Mouse (Mus musculus) kidney, embryonic 14.5 days (tissue): ENCODE measurements at regions not wholly inside any gene's neighbourhood (a gene's known extent, or its start where the extent isn't known, plus 50 kb on each side); places are given as distances from the start of the nearest gene placed in this dataset.

Experiments
- ATAC-seq: fragments of 200-750 bp; cut with Nextera tagmentation; 2 replicates; pipeline ENCODE4 v1.8.0; 2017; ENCODE audit warnings: moderate number of reproducible peaks, mild to moderate bottlenecking, moderate TSS enrichment, moderate library complexity; ENCODE audit not compliant: low FRiP score, low TSS enrichment
- H3K27ac ChIP-seq: fragments of 300-500 bp; sonication (generic); 2 replicates; pipeline ENCODE4 v1.5.1; 2014; ENCODE audit warnings: low read depth, mild to moderate bottlenecking, low read length, moderate library complexity, mixed read lengths
- H3K27me3 ChIP-seq: fragments of 300-500 bp; sonication (generic); 2 replicates; pipeline ENCODE4 v1.6.1; 2014; ENCODE audit warnings: mild to moderate bottlenecking, low read length; ENCODE audit not compliant: control insufficient read depth, insufficient read depth
- H3K36me3 ChIP-seq: fragments of 300-500 bp; sonication (generic); 2 replicates; pipeline ENCODE4 v1.6.1; 2014; ENCODE audit warnings: low read length, mixed read lengths; ENCODE audit not compliant: control insufficient read depth, insufficient read depth
- H3K4me1 ChIP-seq: fragments of 300-500 bp; sonication (generic); 2 replicates; pipeline ENCODE4 v1.6.1; 2014; ENCODE audit warnings: low read length, mixed read lengths; ENCODE audit not compliant: control insufficient read depth, insufficient read depth
- H3K4me2 ChIP-seq: fragments of 300-500 bp; sonication (generic); replicated peaks from 2 replicates; pipeline ENCODE4 v1.6.1; 2014; ENCODE audit warnings: low read depth, mild to moderate bottlenecking, low read length
- H3K4me3 ChIP-seq: fragments of 300-500 bp; sonication (generic); 2 replicates; pipeline ENCODE4 v1.5.1; 2014; ENCODE audit warnings: mild to moderate bottlenecking, low read length
- H3K9ac ChIP-seq: fragments of 300-500 bp; sonication (generic); 2 replicates; pipeline ENCODE4 v1.6.1; 2014; ENCODE audit warnings: low read depth, mild to moderate bottlenecking, low read length, moderate library complexity
- H3K9me3 ChIP-seq: fragments of 300-500 bp; sonication (generic); 2 replicates; pipeline ENCODE4 v1.6.1; 2016; ENCODE audit warnings: low read length; ENCODE audit not compliant: control insufficient read depth
- WGBS: fragments of 180-500 bp; shearing (Covaris S2); extraction: QIAGEN DNeasy Blood & Tissue Kit; methylation state at CpG from one replicate; pipeline ENCODE4 v1.1.7; 2014; 5-methylcytosine and 5-hydroxymethylcytosine counted together

DNA sequence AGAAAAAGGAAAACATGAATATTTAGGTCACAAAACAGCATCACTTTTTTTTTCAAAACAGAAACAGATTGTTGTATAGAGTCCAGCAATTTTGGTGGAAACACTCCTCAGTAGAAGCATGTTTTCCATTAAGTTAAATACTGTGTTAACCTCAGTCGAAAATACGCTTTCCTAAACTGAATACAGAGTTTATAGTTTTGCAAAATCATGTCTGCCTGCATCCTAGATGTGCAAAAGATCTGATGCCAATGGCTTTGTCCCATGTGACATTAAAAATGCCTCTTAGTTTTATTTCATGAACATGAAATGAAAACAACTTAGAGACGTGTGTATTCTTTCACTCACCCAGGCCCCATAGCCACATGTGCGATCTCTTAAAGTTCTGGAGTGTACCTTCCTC lies 163.5 kb upstream of the N6amt1 start:
- Histone ChIP-seq H3K36me3 (no peaks in the 10 kb centered on the region), H3K4me3 (no peak overlapping the region), H3K27ac (no peak overlapping the region), H3K27me3 (no peaks in the 10 kb centered on the region), H3K4me1 (no peaks in the 10 kb centered on the region), H3K9ac (no peak overlapping the region), H3K4me2 (no peak overlapping the region), H3K9me3 (no peaks in the 10 kb centered on the region)
- ATAC-seq = no peak
- 92% methylated on average over 4 of the region's 4 CpGs for WGBS

DNA sequence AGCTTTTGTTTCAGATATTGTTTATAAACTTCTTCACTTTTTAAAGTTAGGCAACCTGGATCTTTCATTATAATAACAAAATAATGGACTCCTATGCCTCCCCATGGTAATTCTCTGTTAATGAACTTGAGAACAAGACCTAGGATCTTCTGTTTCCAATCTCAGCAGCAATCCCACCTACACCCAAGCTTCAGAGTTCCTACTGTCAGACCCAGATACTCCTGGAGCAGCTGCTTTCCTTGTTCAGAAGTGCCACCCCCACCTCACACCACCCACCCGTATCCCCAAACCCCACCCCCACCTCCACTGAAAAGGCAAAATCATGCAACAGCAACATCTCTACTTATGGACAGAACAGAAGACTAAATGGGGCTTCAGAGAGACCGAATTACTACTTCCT lies 165.2 kb upstream of the N6amt1 start:
- Histone ChIP-seq H3K4me3 (no peak overlapping the region), H3K4me1 (no peaks in the 10 kb centered on the region), H3K27me3 (no peaks in the 10 kb centered on the region), H3K36me3 (no peaks in the 10 kb centered on the region), H3K9me3 (no peaks in the 10 kb centered on the region), H3K27ac (no peak overlapping the region), H3K4me2 (no peak overlapping the region), H3K9ac (no peak overlapping the region)
- no peak for ATAC-seq
- WGBS = 84% methylated on average over 2 of the region's 2 CpGs

DNA sequence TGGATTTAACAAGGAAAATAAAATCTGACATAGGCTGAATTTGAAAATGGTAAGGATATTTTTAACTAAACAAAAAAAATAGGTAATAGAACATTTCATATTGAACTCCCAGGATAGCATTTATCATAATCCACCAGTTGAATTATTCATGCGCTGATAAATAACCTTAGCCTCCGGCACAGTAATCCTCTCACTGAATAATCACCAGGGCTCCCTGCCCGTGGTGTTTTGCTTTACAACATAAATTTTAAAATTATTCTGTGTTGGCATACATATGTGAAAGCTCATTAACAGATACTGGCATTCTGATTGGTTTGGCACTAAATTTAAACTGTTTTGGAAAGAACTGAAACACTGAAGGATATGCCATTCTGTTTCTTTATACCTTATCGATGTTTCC lies 181.6 kb upstream of the N6amt1 start:
- Histone ChIP-seq H3K9ac (no peak overlapping the region), H3K27ac (no peak overlapping the region), H3K4me1 (no peaks in the 10 kb centered on the region), H3K27me3 (no peaks in the 10 kb centered on the region), H3K4me3 (no peak overlapping the region), H3K9me3 (no peaks in the 10 kb centered on the region), H3K4me2 (no peak overlapping the region), H3K36me3 (no peaks in the 10 kb centered on the region)
- ATAC-seq = no peak
- 89% methylated on average over 4 of the region's 4 CpGs for WGBS

DNA sequence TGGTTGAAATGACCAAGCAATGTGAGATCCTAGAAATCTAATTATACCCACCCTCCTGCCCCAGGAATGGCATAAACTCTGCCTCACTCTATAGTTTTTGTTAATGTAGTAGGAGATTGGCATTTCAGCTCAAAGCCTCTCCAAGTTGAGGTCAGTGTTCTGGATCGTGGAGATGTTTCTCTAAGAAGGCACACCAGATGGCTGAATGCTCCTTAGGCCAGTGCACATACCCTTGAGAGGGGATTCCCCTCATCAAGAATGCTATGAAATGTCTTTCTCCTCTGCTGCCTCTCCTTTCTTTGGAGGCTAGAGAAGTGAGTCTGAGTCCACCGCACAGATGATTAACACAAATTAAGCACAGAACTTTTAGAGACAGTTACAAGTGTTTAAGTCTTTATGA lies 214.7 kb upstream of the N6amt1 start:
- Histone ChIP-seq H3K9ac (no peak overlapping the region), H3K27ac (no peak overlapping the region), H3K4me2 (no peak overlapping the region), H3K27me3 (no peaks in the 10 kb centered on the region), H3K36me3 (no peaks in the 10 kb centered on the region), H3K9me3 (no peaks in the 10 kb centered on the region), H3K4me1 (no peaks in the 10 kb centered on the region), H3K4me3 (no peak overlapping the region)
- ATAC-seq = no peak
- 79% methylated on average over 2 of the region's 2 CpGs for WGBS

DNA sequence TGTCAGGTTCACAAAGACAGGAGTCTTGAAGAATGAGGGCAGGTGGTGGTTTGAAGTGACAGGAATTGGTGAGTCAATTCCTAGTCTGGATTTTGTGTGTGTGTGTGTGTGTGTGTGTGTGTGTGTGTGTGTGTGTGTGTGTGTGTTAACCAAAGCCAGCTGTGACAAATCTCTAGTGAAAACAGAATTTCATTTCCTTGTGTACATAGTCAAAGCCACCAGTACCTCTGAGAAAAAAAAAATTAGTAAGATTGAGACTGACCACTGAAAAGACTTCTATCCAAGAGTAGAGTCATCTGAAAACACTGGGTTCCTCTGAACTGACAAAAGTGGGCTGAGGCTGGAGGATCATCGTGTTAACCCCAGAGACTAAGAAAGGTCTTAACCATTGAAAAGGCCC lies 217.5 kb upstream of the N6amt1 start:
- 100% methylated on average over 1 of the region's 1 CpGs for WGBS
- Histone ChIP-seq H3K27ac (no peak overlapping the region), H3K9me3 (no peaks in the 10 kb centered on the region), H3K27me3 (no peaks in the 10 kb centered on the region), H3K9ac (no peak overlapping the region), H3K36me3 (no peaks in the 10 kb centered on the region), H3K4me2 (no peak overlapping the region), H3K4me1 (no peaks in the 10 kb centered on the region), H3K4me3 (no peak overlapping the region)
- ATAC-seq = no peak

DNA sequence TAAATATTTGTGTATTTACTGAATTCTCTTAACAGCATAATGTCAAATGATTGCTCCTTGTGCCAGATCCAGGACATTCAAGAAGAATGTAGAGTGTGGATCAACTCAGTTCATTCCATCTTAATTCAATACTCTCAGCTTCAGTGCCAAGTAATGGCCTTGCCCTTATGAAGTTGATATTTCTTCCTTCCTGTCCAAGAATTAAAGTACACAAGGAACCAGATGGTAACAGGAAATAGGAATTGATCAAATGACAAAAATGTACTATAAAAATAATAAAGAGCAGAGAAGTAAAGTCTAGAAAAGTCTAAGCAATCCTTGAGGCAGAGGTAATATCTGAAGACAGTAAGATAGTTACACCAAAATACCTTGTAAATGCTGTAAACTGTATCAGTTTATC lies 219.5 kb upstream of the N6amt1 start:
- Histone ChIP-seq H3K27me3 (no peaks in the 10 kb centered on the region), H3K9me3 (no peaks in the 10 kb centered on the region), H3K36me3 (no peaks in the 10 kb centered on the region), H3K9ac (no peak overlapping the region), H3K4me3 (no peak overlapping the region), H3K27ac (no peak overlapping the region), H3K4me2 (no peak overlapping the region), H3K4me1 (no peaks in the 10 kb centered on the region)
- no peak for ATAC-seq

DNA sequence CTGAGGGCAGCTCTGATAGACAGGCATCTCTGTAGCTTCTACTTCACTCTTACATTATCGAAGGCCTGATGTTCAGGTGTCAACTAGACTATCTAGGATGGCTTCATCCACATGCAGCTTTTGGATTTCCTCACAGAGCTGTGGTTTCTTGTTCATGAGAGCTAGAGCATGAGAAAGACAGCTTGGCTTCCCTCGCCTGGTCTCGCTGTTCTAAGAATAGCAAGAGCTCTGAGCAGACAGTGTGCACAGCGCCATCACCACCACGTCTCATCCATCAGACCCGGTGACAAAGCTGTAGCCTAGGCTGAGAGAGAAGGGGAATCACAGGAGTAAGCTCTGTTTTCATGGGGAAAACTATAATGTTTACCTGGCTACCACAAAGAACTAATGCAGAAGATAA lies 220.1 kb upstream of the N6amt1 start:
- WGBS = 89% methylated on average over 6 of the region's 6 CpGs
- no peak overlapping the region for H3K9ac ChIP-seq
- H3K27ac ChIP-seq = no peak overlapping the region
- no peak overlapping the region for H3K4me2 ChIP-seq
- no peak overlapping the region for H3K4me3 ChIP-seq
- no peaks in the 10 kb centered on the region for H3K27me3 ChIP-seq
- H3K9me3 ChIP-seq = no peaks in the 10 kb centered on the region
- H3K36me3 ChIP-seq = no peaks in the 10 kb centered on the region
- no peak for ATAC-seq
- no peaks in the 10 kb centered on the region for H3K4me1 ChIP-seq

DNA sequence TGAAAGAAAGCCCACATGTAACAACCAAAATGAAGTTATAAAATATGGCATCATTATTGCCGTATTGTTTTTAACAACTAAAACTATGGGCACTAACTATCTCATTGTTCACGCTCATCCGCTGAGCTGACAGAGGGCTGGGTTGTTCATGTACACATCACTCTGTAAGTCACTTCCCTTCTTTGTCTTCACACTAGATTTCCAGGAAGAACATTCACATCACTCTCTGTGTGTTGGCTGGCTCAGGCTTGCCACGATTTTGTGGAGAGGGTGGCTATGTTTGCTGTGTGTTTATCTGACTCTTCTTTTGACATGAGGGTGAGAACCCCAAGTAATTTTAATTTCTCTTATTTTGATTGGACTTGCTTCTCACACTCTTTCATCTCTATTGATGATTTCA lies 221.9 kb upstream of the N6amt1 start:
- H3K27ac ChIP-seq = no peak overlapping the region
- 79% methylated on average over 4 of the region's 4 CpGs for WGBS

DNA sequence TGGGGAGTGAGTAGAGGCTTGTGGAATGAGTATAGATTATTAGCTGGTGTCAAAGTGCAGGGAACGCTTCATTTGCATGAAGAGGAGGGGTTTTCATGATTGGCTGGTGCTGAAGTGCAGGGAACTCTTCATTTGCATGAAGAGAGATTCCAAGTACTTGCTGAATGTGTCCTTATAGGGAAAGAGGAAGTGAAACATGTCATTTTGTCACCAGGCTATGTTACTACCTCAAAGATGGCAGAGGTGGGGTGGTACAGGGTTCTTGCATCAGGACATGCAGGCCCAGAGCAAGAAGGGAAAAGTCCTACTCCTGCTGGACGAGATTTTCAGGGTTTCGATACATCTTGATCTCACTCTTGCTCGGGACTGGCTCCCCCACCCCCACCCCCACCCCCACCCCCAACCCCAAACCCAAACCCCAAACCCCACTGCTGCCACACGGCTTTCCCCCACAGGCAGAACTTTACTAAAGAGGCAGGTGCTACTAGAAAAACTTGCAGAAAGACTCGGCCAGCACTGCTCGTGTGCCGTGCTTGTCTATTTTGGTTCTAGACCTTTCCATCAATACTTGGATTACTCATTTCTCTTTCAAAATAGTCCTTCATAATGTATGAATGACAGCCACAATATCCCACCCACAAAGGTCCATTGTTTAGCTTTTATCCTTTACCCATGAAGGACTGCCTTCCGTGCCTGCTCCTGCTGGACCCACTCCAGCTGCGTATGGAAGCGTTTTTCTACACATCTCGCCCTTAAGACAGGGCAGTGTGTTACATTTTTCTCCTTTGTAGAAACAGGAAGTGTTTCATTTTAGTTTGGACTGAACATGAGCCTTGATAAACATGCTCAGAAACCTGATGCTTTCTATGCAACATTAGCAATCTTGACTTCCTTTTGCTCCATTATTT lies 223.0 kb upstream of the N6amt1 start:
- Histone ChIP-seq H3K36me3 (no peaks in the 10 kb centered on the region), H3K27me3 (no peaks in the 10 kb centered on the region), H3K4me2 (no peak overlapping the region), H3K9me3 (no peaks in the 10 kb centered on the region), H3K27ac (no peak overlapping the region), H3K4me1 (no peaks in the 10 kb centered on the region), H3K4me3 (no peak overlapping the region), H3K9ac (no peak overlapping the region)
- WGBS = 86% methylated on average over 12 of the region's 12 CpGs
- ATAC-seq = no peak

More for the DNA sequence above, 221.9 kb upstream of the N6amt1 start:
- no peaks in the 10 kb centered on the region for H3K9me3 ChIP-seq
- H3K27me3 ChIP-seq = no peaks in the 10 kb centered on the region
- H3K4me2 ChIP-seq = no peak overlapping the region
- H3K9ac ChIP-seq = no peak overlapping the region
- H3K4me3 ChIP-seq = no peak overlapping the region
- no peaks in the 10 kb centered on the region for H3K4me1 ChIP-seq
- no peaks in the 10 kb centered on the region for H3K36me3 ChIP-seq
- ATAC-seq = no peak
